Mouse (Mus musculus) MEL (cell line): ENCODE results near the gene Mt2. TPM values are rescaled to one million over a fixed set of nuclear protein-coding genes. Genes with fewer than 3 reads are reported as not detected.

ENCODE experiments used
- DNase-seq: peaks from one replicate; pipeline ENCODE4 v3.0.0; 2011; ENCODE audit warnings: low read depth, low spot score
- H3K27ac ChIP-seq: 2 replicates; pipeline ENCODE4 v1.5.1; 2012; ENCODE audit warnings: low read depth, mild to moderate bottlenecking, control low read depth, low read length, moderate library complexity; ENCODE audit not compliant: control insufficient read depth
- H3K27me3 ChIP-seq, 2 experiments: fragments of 150-350 bp in 1 of 2; sonication (generic) in 1 of 2; 2 replicates each; pipeline ENCODE4 v1.6.1; 2012; ENCODE audit warnings: low read length in 2 of 2, mild to moderate bottlenecking in 2 of 2, improper control_type of control experiment in 1 of 2, moderate library complexity in 1 of 2; ENCODE audit not compliant: insufficient read depth in 2 of 2, control insufficient read depth in 1 of 2
- H3K36me3 ChIP-seq, 2 experiments: 2 replicates each; pipeline ENCODE4 v1.6.1; 2012 to 2014; ENCODE audit warnings: low read length in 2 of 2, improper control_type of control experiment in 1 of 2, inconsistent platforms in 1 of 2, mild to moderate bottlenecking in 1 of 2; ENCODE audit not compliant: insufficient read depth in 2 of 2, control insufficient read depth in 1 of 2
- H3K4me1 ChIP-seq, 2 experiments: fragments of 150-350 bp in 1 of 2; sonication (generic) in 1 of 2; 2 replicates each; pipeline ENCODE4 v1.6.1; 2012; ENCODE audit warnings: low read length in 2 of 2, improper control_type of control experiment in 1 of 2, mild to moderate bottlenecking in 1 of 2; ENCODE audit not compliant: insufficient read depth in 2 of 2, control insufficient read depth in 1 of 2
- H3K4me3 ChIP-seq, 2 experiments: fragments of 150-350 bp in 1 of 2; sonication (generic) in 1 of 2; 2 replicates each; pipeline ENCODE4 v1.5.1; 2012; ENCODE audit warnings: low read depth in 2 of 2, low read length in 2 of 2, mild to moderate bottlenecking in 2 of 2, moderate library complexity in 2 of 2, control low read depth in 1 of 2, improper control_type of control experiment in 1 of 2; ENCODE audit not compliant: control insufficient read depth in 1 of 2, insufficient read depth in 1 of 2
- H3K79me2 ChIP-seq: 2 replicates; pipeline ENCODE4 v1.6.1; 2012; ENCODE audit warnings: mild to moderate bottlenecking, low read length, moderate library complexity; ENCODE audit not compliant: control insufficient read depth, poor library complexity, insufficient read depth
- H3K9ac ChIP-seq: 2 replicates; pipeline ENCODE4 v1.6.1; 2012; ENCODE audit warnings: low read depth, mild to moderate bottlenecking, control low read depth, low read length, moderate library complexity; ENCODE audit not compliant: control insufficient read depth, poor library complexity, severe bottlenecking
- H3K9me3 ChIP-seq: fragments of 150-350 bp; sonication (generic); replicated peaks from 2 replicates; pipeline ENCODE4 v1.6.1; 2012; ENCODE audit warnings: mild to moderate bottlenecking, low read length, improper control_type of control experiment, moderate library complexity; ENCODE audit not compliant: insufficient read depth
- CTCF ChIP-seq, 3 experiments: IDR thresholded peaks in 2 of 3; conservative IDR thresholded peaks in 1 of 3; 2 replicates each; pipeline ENCODE4 v1.5.1; 2011 to 2012; ENCODE audit warnings: low read length in 3 of 3, low read depth in 2 of 3, mild to moderate bottlenecking in 2 of 3, improper control_type of control experiment in 1 of 3, inconsistent platforms in 1 of 3, mixed read lengths in 1 of 3, moderate library complexity in 1 of 3; ENCODE audit not compliant: control insufficient read depth in 1 of 3, insufficient read depth in 1 of 3, poor library complexity in 1 of 3, severe bottlenecking in 1 of 3
- E2F4 ChIP-seq: IDR thresholded peaks from 2 replicates; pipeline ENCODE4 v1.6.1; 2011; ENCODE audit warnings: low read depth, low read length, improper control_type of control experiment, borderline replicate concordance
- ELF1 ChIP-seq: IDR thresholded peaks from 2 replicates; pipeline ENCODE4 v1.6.1; 2014; ENCODE audit warnings: low read depth, mild to moderate bottlenecking, inconsistent platforms, low read length, improper control_type of control experiment, moderate library complexity
- GABPA ChIP-seq: IDR thresholded peaks from 2 replicates; pipeline ENCODE4 v1.6.1; 2012; ENCODE audit warnings: low read depth, mild to moderate bottlenecking, inconsistent platforms, low read length, improper control_type of control experiment, moderate library complexity
- MEF2A ChIP-seq: IDR thresholded peaks from 2 replicates; pipeline ENCODE4 v1.6.1; 2014; ENCODE audit warnings: low read depth, mild to moderate bottlenecking, inconsistent platforms, low read length, improper control_type of control experiment; ENCODE audit not compliant: poor library complexity, insufficient replicate concordance, severe bottlenecking; ENCODE audit errors: extremely low read depth
- MYB ChIP-seq: IDR thresholded peaks from 2 replicates; pipeline ENCODE4 v1.6.1; 2011; ENCODE audit warnings: mild to moderate bottlenecking, low read depth, low read length, improper control_type of control experiment
- NRF1 ChIP-seq: IDR thresholded peaks from 2 replicates; pipeline ENCODE4 v1.6.1; 2014; ENCODE audit warnings: low read depth, mild to moderate bottlenecking, inconsistent platforms, low read length, improper control_type of control experiment, moderate library complexity; ENCODE audit not compliant: poor library complexity, insufficient read depth, severe bottlenecking
- POLR2AphosphoS5 ChIP-seq: IDR thresholded peaks from 2 replicates; pipeline ENCODE4 v1.6.1; 2012; ENCODE audit warnings: low read depth, borderline replicate concordance, mild to moderate bottlenecking, inconsistent platforms, low read length, moderate library complexity, mixed read lengths
- RAD21 ChIP-seq: IDR thresholded peaks from 2 replicates; pipeline ENCODE4 v1.6.1; 2011; ENCODE audit warnings: mild to moderate bottlenecking, low read depth, low read length, improper control_type of control experiment
- RCOR1 ChIP-seq: IDR thresholded peaks from 2 replicates; pipeline ENCODE4 v1.6.1; 2012; ENCODE audit warnings: low read depth, mild to moderate bottlenecking, inconsistent platforms, low read length, improper control_type of control experiment
- TAL1 ChIP-seq: IDR thresholded peaks from 2 replicates; pipeline ENCODE4 v1.6.1; 2012; ENCODE audit warnings: mild to moderate bottlenecking, inconsistent platforms, low read length, moderate library complexity, mixed read lengths
- TCF12 ChIP-seq: IDR thresholded peaks from 2 replicates; pipeline ENCODE4 v1.6.1; 2014; ENCODE audit warnings: low read depth, mild to moderate bottlenecking, inconsistent platforms, low read length, improper control_type of control experiment, moderate library complexity
- UBTF ChIP-seq: IDR thresholded peaks from 2 replicates; pipeline ENCODE4 v1.6.1; 2012; ENCODE audit warnings: low read depth, mild to moderate bottlenecking, inconsistent platforms, low read length, improper control_type of control experiment, moderate library complexity, borderline replicate concordance; ENCODE audit not compliant: insufficient read depth
- USF2 ChIP-seq, 2 experiments: IDR thresholded peaks; 2 replicates each; pipeline ENCODE4 v1.6.1; 2011 to 2012; ENCODE audit warnings: improper control_type of control experiment in 2 of 2, low read length in 2 of 2, borderline replicate concordance in 1 of 2, inconsistent platforms in 1 of 2, low read depth in 1 of 2, mild to moderate bottlenecking in 1 of 2; ENCODE audit not compliant: insufficient read depth in 1 of 2
- ZKSCAN1 ChIP-seq: IDR thresholded peaks from 2 replicates; pipeline ENCODE4 v1.6.1; 2012; ENCODE audit warnings: low read depth, mild to moderate bottlenecking, inconsistent platforms, low read length, improper control_type of control experiment, moderate library complexity
- polyA plus RNA-seq, 2 experiments: library from polyadenylated mRNA; stranded (reverse) in 1 of 2; unstranded in 1 of 2; fragments of >175 nt in 1 of 2; fragments of >200 nt in 1 of 2; gene quantifications; 2 replicates each; pipeline versions ENCODE4 v1.2.1 to v1.2.4; 2012; ENCODE audit warnings: low replicate concordance in 2 of 2, low read depth in 1 of 2; ENCODE audit not compliant: insufficient read length in 2 of 2, insufficient read depth in 1 of 2, missing spikeins in 1 of 2
- total RNA-seq: library from RNA; depleted of rRNA; stranded (reverse); fragments of 300-350 nt; gene quantifications from 2 replicates; pipeline ENCODE4 v1.2.3, GENCODE M21; 2012

Gene Mt2
- total and polyA plus RNA-seq, 3 experiments: 469 to 2,013 TPM; not detected in 1

- Histone ChIP-seq H3K4me3 (no peak overlapping the region), H3K4me1 (no peaks in the 10 kb centered on the region), H3K9me3 (no peaks in the 10 kb centered on the region), H3K27ac (no peak overlapping the region), H3K79me2 (no peaks in the 10 kb centered on the region), H3K36me3 (no peaks in the 10 kb centered on the region), H3K27me3 (peaks cover 2 to 22% of the 10 kb centered on the region in 2 experiments; a peak in 3 of 4 replicates), H3K9ac (no peak overlapping the region)
- no peak for TF ChIP-seq TAL1
- TF ChIP-seq E2F4: no peak
- no peak for TF ChIP-seq NRF1
- DNase-seq: no peak
Measured at GRCm38 (mm10) chr8:94127711-94128110, 44.8 kb upstream of the Mt2 start.

- peaks cover 2 to 15% of the 10 kb centered on the region in 2 experiments; a peak in 3 of 4 replicates for H3K27me3 ChIP-seq
- no peak overlapping the region for H3K4me3 ChIP-seq
- H3K4me1 ChIP-seq: no peaks in the 10 kb centered on the region
- TF ChIP-seq NRF1 (no peak), MYB (no peak)
- H3K9me3 ChIP-seq: no peaks in the 10 kb centered on the region
- no peak for DNase-seq
- no peaks in the 10 kb centered on the region for H3K79me2 ChIP-seq
- H3K36me3 ChIP-seq: no peaks in the 10 kb centered on the region
- H3K27ac ChIP-seq: no peak overlapping the region
- no peak overlapping the region for H3K9ac ChIP-seq
Measured at GRCm38 (mm10) chr8:94129133-94129789, 43.2 kb upstream of the Mt2 start.

GRCm38 (mm10) chr8:94130126-94130525, 42.3 kb upstream of the Mt2 start:
- Histone ChIP-seq H3K4me1 (no peaks in the 10 kb centered on the region), H3K27ac (no peak overlapping the region), H3K9ac (no peak overlapping the region), H3K9me3 (no peaks in the 10 kb centered on the region), H3K79me2 (no peaks in the 10 kb centered on the region), H3K27me3 (peaks cover under 1 to 12% of the 10 kb centered on the region in 2 experiments; a peak in 3 of 4 replicates), H3K4me3 (no peak overlapping the region), H3K36me3 (no peaks in the 10 kb centered on the region)
- TF ChIP-seq ZKSCAN1 (no peak), MEF2A (no peak), GABPA (no peak), UBTF (no peak), TAL1 (no peak), TCF12 (no peak), CTCF (IDR thresholded peaks at IDR 0.05 in 2 of 3, conservative IDR thresholded peaks at IDR 0.05 in 1 of 3; ENCODE audit: control insufficient read depth in 1 of 3, insufficient read depth in 1 of 3, low read depth in 2 of 3, low read length in 3 of 3, poor library complexity in 1 of 3, severe bottlenecking in 1 of 3) (no peak), MYB (no peak), USF2 (IDR thresholded peaks at IDR 0.05; ENCODE audit: borderline replicate concordance in 1 of 2, insufficient read depth in 1 of 2, low read depth in 1 of 2, low read length in 2 of 2) (no peak), ELF1 (no peak), POLR2AphosphoS5 (no peak), RAD21 (no peak), RCOR1 (no peak)
- no peak for DNase-seq
